Mouse (Mus musculus) layer of hippocampus, adult 9-11 months (tissue): ENCODE measurements around the gene Pard3b.

Experiments used
- DNase-seq: peaks from one replicate; pipeline ENCODE4 v3.0.0; 2022

The Pard3b gene

GRCm38 (mm10) chr1:61933574-61933973 lies 294.9 kb downstream of the Pard3b start:
- no peak for DNase-seq

- no peak for DNase-seq
These were observed 296.1 kb downstream of the Pard3b start for GRCm38 (mm10) chr1:61934760-61935159.

DNA sequence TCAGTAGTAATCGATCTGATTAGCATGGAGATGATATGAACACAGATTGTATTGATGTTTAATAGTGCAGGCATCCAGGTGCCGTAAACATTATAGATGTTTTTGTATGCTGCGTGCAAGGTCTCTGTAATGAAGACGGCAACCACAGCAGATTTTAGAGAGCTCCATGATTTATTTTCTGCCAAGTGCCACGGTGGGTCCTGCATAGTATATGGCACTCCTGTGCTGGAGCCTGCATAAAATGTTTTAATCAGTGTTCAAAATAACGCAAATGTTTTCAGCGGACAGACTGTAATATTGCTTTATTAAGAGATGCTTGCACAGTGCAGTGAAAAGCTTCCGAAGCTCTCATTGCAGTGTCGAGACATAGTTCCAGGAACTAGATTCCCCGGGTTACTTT lies 301.3 kb downstream of the Pard3b start:
- DNase-seq, result no peak

DNA sequence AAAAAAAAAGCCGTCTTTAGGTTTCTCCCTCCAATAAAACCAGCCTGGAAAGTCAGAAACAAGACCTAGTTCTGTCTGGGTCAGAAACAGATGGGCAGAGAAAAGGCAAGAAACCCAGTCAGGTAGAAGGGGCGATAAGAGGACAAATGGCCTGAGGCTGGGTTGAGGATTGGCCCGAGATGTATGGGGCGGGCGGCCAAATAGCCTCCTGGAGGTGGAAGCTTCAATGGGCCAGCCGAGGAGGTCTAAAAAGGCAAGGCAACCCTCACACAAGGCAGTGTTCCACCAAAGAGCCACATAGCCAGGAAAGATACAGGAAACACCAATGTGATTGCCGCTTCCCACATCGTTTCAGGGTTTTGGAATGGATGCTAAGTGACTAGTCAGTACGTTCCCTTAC lies 322.9 kb downstream of the Pard3b start:
- no peak for DNase-seq

GRCm38 (mm10) chr1:61962571-61962970 lies 323.9 kb downstream of the Pard3b start:
- DNase-seq, result no peak

DNA sequence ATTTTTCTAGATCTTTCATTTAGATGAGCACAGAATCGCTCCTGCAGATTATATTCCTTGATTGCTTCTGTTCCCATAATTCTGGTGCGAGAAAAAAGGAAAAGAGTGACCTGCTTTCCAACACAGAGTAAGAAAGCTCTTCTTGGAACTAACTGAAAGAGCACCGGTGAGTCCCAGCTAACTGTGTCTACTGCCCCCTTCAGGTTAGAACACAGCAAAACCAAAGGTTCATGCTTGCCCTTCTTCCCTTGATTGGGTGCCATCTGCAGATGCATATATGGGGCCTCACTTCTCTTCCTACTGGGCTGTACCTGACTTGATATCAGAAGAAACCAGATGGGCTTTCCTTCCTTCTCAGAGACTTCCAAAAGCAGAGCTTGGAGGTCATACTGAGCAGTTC lies 328.5 kb downstream of the Pard3b start:
- no peak for DNase-seq

DNA sequence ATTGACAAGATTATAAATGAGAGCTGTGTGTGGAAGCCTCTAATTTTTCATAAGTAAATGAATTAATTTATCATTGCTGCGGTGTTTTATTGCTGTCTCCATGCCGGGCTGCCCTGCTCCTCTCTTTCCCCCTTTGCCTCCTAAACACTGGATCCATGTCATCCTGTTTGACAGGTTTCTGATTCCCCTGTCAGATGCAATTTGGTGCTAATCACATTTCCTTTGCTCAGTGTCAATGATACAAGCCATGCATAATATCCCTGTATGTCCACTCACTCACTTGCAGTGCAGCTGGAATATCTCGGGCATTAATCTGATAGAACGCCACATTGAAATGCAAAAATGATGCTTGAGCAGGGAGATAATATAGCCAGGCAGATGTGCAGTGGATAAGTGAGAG lies 329.2 kb downstream of the Pard3b start:
- no peak for DNase-seq

- no peak for DNase-seq
These were observed 359.1 kb downstream of the Pard3b start for GRCm38 (mm10) chr1:61997711-61998110.

DNA sequence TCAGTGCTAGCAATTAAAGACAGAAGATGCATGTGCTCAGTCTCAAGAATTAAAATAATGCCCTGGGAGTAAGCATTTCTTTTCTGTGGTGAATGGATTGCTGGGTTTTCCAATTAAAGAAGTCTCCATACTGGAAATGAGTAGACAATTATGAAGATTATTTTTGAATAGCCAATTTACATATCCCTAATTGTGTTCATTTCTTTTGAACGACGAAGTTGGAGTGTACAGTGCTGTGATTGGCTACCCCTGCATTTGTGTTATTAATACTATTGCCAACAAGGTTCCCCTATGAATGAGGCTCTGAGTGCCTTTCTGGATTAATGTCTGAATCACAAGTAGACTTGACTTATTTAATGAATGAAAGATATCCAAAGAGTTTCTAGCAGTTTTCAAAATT lies 370.2 kb downstream of the Pard3b start:
- no peak for DNase-seq

GRCm38 (mm10) chr1:62011712-62012111 lies 373.1 kb downstream of the Pard3b start:
- DNase-seq, result no peak

- no peak for DNase-seq
These were observed 378.1 kb downstream of the Pard3b start for GRCm38 (mm10) chr1:62016536-62017300.

GRCm38 (mm10) chr1:62018276-62018675 lies 379.7 kb downstream of the Pard3b start:
- no peak for DNase-seq

- DNase-seq, result no peak
These were observed 381.1 kb downstream of the Pard3b start for GRCm38 (mm10) chr1:62019743-62020142.

GRCm38 (mm10) chr1:62041718-62042117 lies 403.1 kb downstream of the Pard3b start:
- DNase-seq, result no peak

DNA sequence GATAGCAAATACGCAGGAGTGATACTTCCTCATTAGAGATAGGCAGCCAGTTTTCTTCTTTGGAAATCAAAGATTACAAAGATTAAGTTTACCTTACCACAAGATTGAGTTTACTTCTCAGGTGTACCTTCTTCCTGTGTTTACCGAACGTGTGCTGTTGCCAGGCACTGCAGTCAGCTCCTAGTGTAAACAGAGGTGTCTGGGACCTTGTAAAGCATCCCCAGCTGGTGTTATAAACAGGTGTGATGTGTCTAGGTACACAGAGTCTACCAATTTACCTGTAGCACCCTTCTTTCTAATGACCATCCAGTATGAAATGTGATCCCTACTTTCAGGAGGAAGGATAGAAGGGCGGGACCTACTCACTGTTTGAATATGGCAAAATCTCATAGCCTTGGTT lies 410.0 kb downstream of the Pard3b start:
- DNase-seq, result no peak

DNA sequence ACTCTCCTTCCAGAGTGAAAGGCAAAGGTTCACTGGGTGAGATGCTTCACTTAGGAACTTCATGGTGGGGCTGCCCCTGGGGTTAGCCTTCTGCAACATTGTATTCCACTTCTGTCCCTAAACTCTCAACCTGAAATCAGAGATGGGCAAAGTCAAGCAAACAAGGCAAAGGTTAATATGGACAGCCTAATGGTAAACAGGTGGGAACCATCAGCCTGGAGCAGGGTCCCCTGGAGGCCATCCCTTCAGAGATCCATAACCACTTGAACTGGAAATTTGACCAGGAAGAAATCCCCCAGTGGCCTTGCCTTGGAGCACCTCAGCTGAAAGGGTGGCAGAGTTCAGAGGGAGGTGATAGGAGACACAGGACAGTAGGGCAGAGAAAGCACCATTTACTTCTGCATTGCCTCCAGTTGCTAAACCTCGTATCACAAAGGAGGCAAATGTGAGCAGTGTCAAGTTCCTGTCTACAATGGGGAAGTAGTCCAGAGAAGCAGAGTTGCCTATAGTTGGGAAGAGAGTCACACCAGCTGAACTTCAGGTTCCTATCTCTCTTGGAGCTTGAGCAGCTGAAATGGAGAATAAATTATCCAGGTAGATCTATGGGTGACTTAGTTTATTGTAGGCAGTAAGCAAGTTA lies 412.7 kb downstream of the Pard3b start:
- no peak for DNase-seq

GRCm38 (mm10) chr1:62053167-62053638 lies 414.6 kb downstream of the Pard3b start:
- no peak for DNase-seq

- no peak for DNase-seq
These were observed 416.7 kb downstream of the Pard3b start for GRCm38 (mm10) chr1:62055280-62055679.

DNA sequence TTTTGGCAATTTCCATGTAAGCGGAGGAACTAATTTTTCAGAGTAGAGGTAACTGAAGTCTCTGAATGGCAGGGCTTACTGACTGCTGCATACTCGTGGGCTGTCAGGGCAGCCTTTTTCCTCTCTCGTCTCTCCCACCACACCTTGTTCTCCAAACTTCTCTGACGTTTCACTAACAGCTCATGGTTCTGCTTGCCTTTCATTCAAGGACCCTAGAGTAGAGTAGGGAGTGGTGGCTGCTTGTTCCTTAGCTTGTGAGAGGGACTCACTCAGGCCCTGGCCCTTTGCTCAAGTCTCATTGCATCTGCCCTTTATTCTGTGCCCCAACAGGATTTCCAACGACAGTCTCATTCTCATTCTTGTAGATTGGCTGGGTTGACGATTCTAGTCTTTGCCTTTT lies 432.0 kb downstream of the Pard3b start:
- no peak for DNase-seq

DNA sequence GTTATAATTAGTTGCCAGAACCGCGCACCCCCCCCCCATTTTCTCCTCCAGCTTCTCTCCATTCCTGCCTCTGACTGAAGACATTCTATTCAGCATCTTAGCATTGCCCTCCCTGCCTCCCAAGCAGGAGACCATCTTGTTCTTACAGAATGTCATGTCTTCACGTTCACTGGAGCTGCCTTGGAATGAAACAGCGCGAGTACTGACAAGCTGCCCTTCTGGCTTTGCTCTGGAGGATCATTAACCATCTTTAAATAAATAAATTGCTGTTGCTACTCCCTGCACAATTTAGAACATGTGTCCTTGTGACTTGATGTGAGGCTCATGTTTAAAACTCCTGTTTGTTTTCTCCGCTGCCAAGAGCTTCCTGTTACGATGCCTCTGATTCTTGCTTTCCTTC lies 432.5 kb downstream of the Pard3b start:
- no peak for DNase-seq

- DNase-seq, result no peak
These were observed 437.5 kb downstream of the Pard3b start for GRCm38 (mm10) chr1:62076171-62076570.

GRCm38 (mm10) chr1:62081129-62081528 lies 442.5 kb downstream of the Pard3b start:
- no peak for DNase-seq

GRCm38 (mm10) chr1:62085995-62086394 lies 447.4 kb downstream of the Pard3b start:
- DNase-seq, result no peak

DNA sequence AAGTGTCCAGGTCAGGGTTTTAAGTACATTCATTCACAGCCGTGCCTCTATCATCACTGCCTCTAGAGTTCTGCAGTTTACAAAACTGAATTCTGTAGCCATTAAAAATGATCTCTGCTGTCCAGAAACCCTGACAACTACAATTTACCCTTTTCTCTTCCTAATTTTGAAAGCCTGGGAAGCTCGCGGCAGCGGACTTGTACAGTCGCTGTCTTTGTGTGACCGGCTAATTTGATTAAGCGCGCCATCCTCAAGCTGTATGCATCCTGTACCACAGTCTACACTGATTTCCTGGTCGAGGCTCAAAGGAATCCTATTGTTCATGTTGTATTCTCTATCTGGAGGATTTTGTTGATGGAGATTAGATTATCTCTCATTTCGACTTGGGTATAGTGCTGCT lies 448.8 kb downstream of the Pard3b start:
- DNase-seq, result no peak

- DNase-seq, result no peak
These were observed 456.3 kb downstream of the Pard3b start for GRCm38 (mm10) chr1:62094885-62095284.
